ENCODE assay signal across 1 mouse cellular context in the genomic region with DNA sequence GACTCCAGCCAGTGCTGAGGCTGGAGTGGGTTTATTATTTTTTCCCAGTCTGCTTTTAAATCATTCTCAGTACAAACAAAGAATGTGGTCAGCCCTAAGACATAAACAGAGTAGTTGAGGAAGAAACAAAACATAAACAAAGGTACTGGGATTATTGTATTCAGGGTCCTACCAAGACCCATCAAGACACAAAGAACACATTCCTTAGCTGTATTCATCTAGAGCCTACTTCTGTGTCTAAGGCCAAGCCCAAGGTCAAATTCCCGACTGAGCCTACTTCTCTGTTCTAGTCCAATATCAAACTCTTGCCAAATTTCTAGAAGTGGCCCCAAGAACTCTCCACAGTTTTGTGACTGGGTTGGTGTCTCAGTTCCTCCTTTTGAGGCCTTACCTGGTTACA.
TF ChIP-seq lines count a peak whose summit lies in the region.

No protein-coding gene starts in this region.

TF ChIP-seq in CH12.LX, 34 proteins besides CTCF, POLR2A, EP300 and RAD21 (continued from another document):
- no peak for TF ChIP-seq ZKSCAN1 (IDR thresholded peaks at IDR 0.05; ENCODE audit: borderline replicate concordance, low read depth, low read length)
- TF ChIP-seq UBTF (IDR thresholded peaks at IDR 0.05; ENCODE audit: low read depth, low read length), result no peak
- TF ChIP-seq USF1 (IDR thresholded peaks at IDR 0.05; ENCODE audit: low read depth, low read length), result no peak
TF ChIP-seq in CH12.LX: peak in this region for 0.
